In the genomic region with DNA sequence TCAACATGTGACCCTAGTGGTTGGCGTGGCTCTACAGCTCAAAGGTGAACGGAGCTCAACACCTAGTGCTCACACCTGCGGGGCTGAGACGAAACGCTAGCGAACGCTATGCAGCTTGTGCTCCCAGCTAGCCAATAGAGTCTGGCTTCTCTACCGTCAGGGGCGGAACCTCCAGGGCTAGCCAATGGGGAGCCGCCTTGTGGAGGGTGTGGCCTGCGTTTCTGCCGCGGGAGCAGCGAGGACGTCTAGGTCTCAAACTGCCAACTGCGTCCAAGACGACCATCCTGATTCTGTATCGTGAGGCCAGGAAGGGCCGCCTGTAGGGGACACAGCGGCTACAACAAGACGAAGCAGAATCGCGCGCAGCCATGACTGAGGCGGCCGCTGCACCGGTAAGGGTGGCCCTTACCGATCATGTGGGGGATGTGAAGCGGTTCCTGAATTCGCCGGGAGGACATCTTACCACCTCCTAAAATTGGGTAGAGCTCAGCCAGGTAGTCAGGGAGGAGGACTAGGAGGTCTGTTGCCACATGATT, we compare ENCODE assay signal across 8 mouse cellular contexts. TPM values are rescaled to one million over a fixed set of nuclear protein-coding genes. Genes with fewer than 3 reads are reported as not detected.
DNase-seq lines count a peak whose midpoint lies in the region; ATAC-seq and TF ChIP-seq lines count a peak whose summit lies in the region.

Gene Zfp956 (plus strand): TSS at position 200 of the 536 bp plus-strand sequence.

- H3K27me3 ChIP-seq in megakaryocyte, embryonic 14.5 days (replicated peaks) = peaks cover 7% of the 10 kb centered on the region

- no peak; the same call in none of the 2 replicates for TF ChIP-seq POLR2A in cortical plate, adult 2 months (IDR thresholded peaks at IDR 0.05; ENCODE audit: extremely low read depth, insufficient read depth, low read length)

- H3K4me3 ChIP-seq in cortical plate, adult 2 months (ENCODE audit: insufficient read depth, low read length) = peak within 1 kb of the TSS; percentile 57
- H3K4me3 ChIP-seq in megakaryocyte, embryonic 14.5 days (replicated peaks) = peak within 1 kb of the TSS; percentile 98

- H3K4me1 ChIP-seq in cortical plate, adult 2 months (ENCODE audit: control insufficient read depth, insufficient read depth, low read length) = peaks cover 6% of the 10 kb centered on the region; the same call in 1 of the 2 replicates
- peaks cover 33% of the 10 kb centered on the region for H3K4me1 ChIP-seq in megakaryocyte, embryonic 14.5 days

- TF ChIP-seq CTCF in cortical plate, adult 2 months (IDR thresholded peaks at IDR 0.05; ENCODE audit: extremely low read depth, insufficient read depth, low read length) = no peak

- DNase-seq in gastrocnemius, adult 8-10 months (ENCODE audit: low spot score in 2 of 2) = peak; percentile 91 to 92
- peak; percentile 68 for DNase-seq in hindlimb bud, embryonic 11.5 days (ENCODE audit: extremely low spot score, low read depth, low spot score)
- peak; percentile 92 to 94 for DNase-seq in left cerebral cortex, adult 8-10 months (ENCODE audit: low spot score in 2 of 2)
- peak; percentile 96 to 97 for DNase-seq in right cerebral cortex, postnatal 10 days (ENCODE audit: low spot score in 2 of 2)
- peak; percentile 90 for DNase-seq in urinary bladder, postnatal 25 days (ENCODE audit: low spot score)

- no peaks in the 10 kb centered on the region for H3K9me3 ChIP-seq in megakaryocyte, embryonic 14.5 days

- H3K27ac ChIP-seq in cortical plate, adult 2 months (ENCODE audit: insufficient read depth, low read length) = no peak within 1 kb of the TSS

- ATAC-seq in activated CD4-positive, CD25-positive, alpha-beta regulatory T cell, adult 4 months = peak; percentile 100

- peaks cover 27% of the 10 kb centered on the region for H3K36me3 ChIP-seq in megakaryocyte, embryonic 14.5 days (replicated peaks; ENCODE audit: low read length)

RNA-seq across cellular contexts. Expression of gene Zfp956, which starts in this region (rescaled TPM):
- polyA plus RNA-seq in activated CD4-positive, CD25-positive, alpha-beta regulatory T cell, adult 4 months (2017; shearing (Covaris generic)) = 10 to 100 TPM; 12.5 to 15.6 TPM
- 27.1 and 30.9 TPM in 2 replicates for polyA plus RNA-seq in cortical plate, adult 2 months (2012; rRNA removed)
- 1 to 10 TPM; 6.0 to 9.0 (median 8.1) TPM for total RNA-seq in gastrocnemius, adult 8-10 months (2022)
- 10 to 100 TPM; 20.0 to 24.1 (median 21.1) TPM for total RNA-seq in left cerebral cortex, adult 8-10 months (2022)
- polyA plus RNA-seq in megakaryocyte, embryonic 14.5 days (2012; ENCODE audit: insufficient read depth, low replicate concordance) = 3.0 TPM in 1 of 2 replicates, not detected in the other
